Mouse (Mus musculus) c-Kit-positive CD71-negative TER-119-negative erythroid progenitor cells, embryonic 14.5 days (primary cell): Measurements from ENCODE around the gene Fgd4.
"Not testable (repeated sequence)": the region's sequence is repeated elsewhere in the genome, so short reads cannot be mapped to it uniquely, and the experiment has no call there.

Experiments used
- DNase-seq: peaks from one replicate; pipeline ENCODE4 v3.0.0-alpha.2; 2013; ENCODE audit warnings: low read depth

The Fgd4 gene

GRCm38 (mm10) chr16:16542956-16543441 lies 57.4 kb downstream of the Fgd4 start:
- no peak for DNase-seq

- not testable (repeated sequence) for DNase-seq
Observed at GRCm38 (mm10) chr16:16539396-16539795, 61.0 kb downstream of the Fgd4 start.

DNA sequence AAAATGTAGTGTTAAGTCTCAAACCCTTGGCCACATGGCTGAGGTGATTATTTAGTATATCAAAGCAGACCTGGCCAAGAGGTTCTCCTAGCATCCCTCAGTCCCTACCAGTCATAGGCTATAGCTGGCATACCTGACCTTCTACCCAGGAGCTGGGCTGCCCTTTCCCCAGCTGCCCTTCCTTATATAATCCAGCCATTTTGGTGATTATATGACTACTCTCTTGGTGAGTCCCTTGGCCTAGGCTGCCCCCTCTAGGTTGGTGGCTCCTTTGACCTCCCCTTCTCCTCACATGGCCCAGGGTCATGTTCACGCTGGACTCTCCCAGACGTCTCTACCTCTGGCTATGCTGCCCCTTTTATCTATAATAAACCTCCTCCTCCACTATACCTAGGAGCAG lies 65.1 kb downstream of the Fgd4 start:
- no peak for DNase-seq

DNA sequence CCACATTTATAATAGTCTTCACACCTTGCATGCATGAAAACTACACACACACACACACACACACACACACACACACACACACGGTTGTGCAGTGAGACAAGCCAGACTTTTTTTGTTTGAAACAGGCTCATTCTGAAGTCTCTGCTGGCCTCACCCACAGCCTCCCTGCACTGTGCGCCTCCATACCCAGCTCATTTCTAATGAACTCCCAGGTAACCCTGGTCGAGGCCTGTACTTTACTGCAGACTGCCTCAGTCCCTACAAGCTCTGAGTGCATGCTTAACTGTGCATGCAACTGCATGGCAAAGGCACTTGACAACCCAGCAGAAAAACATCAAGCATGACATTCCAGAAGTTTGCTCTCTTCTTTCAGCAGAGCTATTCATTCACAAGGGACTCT lies 72.3 kb downstream of the Fgd4 start:
- no peak for DNase-seq

- DNase-seq = no peak
Observed at GRCm38 (mm10) chr16:16527267-16527666, 73.1 kb downstream of the Fgd4 start.

GRCm38 (mm10) chr16:16526741-16527105 lies 73.6 kb downstream of the Fgd4 start:
- peak; percentile 6 for DNase-seq

DNA sequence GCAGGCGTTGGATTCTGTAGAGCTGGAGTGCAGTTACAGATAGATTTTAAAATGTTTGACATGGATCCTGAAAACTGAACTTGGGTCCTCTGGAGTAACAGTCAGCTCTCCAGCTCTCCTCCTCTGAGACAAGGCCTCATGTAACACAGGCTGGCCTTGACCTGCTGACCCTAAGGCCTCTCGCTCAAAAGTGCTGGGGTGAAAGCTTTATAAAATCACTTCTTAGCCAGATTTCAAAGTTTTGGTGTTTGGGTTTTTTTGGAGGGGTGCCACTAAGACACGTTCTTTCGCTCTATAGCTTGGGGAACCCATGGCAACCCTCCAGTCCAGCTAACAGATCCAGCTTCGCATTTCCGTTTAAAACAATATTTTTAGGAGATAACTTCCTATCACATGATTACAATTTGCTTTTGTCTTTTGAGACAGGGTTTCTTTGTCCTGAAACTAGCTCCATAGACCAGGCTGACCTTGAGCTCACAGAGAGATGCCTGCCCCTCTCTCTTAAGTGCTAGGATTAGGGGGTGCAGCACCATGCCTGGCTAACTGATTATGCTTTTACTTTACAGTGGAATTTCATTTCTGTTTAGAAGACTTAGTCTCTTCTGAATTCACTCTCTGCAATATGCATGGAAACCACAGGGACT lies 74.1 kb downstream of the Fgd4 start:
- DNase-seq = no peak

DNA sequence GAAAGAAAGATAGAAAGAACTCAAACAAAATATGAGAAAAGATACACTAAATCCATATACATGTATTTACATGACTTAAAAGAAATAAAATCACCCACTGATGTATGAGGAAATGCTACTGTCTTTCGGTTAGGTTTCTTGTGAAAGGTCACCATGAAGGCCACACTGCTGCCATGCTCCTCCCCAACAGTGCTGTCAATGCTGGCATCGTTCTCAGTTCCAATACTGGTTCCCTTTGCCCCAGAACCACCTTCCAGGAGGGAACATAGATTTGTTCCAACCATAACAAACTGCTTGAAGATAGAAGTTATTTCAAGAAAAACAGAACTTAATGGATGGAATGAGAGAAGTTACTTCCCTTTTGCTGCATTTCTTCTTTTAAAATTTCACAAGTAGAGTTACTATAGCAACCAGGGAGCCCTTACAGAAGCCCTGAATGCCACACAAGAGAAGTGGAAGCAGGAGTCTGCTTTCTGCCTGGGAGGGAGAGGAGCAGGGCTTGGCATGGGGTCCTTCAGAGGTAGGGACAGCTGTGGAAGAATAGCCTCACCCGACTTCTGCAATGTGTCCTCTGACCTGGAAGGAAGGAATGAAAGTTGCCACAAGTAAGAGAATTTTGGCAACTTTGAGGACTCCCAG lies 75.0 kb downstream of the Fgd4 start:
- peak; percentile 22 for DNase-seq

DNA sequence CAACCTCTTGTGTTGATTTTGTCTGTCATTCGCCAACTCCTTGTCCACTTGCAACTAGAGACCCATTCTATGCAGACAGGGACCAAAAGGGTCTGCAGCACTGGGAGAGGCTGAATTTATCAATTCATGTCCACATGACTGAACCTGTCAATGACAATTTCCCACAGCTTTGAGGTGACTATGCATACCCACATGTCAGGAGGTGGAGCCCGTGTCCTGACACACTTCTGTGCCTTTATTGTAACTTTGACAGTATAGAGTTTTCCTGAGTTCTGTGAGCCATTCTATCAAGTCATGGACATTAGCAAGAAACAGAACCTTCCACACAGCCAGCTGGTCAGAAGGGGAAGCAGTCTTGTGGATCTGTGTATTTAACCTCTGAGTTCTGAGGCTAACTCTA lies 76.7 kb downstream of the Fgd4 start:
- DNase-seq = no peak

DNA sequence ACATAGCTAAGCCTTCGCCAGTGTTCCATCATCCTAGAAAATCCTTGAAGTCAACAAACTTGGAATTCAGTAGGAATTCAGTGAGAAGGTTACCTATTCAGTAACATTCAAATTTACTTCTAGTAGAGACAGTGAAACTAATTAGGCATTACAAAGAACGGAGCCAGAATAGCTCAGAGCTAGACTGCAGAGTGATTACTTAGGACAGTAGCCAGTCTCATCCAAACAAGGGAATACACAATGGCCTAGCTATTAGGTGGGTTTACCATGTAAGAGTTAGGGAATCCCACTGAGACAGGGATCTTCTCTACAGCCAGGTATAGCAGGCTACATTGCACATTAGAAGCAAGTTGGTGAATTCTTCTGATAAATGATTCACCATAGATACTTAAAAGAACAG lies 77.5 kb downstream of the Fgd4 start:
- not testable (repeated sequence) for DNase-seq

DNA sequence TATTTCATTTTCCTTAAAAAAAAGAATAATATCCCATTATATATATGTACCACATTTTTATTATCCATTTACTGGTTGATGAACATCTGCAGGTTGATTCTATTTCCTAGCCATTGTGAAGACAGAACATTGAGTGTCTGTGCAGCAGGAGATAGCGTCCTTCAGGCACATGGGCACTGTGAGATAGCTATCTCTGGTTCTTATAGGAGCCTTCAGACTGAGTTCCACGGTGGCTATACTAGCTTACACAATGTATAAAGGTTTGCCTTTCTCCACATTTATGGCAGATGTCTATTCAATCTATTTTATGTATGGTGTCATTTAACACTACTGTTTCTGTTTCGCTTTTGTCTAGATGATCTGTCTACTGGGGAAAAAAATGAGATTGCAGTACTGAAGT lies 98.9 kb downstream of the Fgd4 start:
- DNase-seq = no peak

DNA sequence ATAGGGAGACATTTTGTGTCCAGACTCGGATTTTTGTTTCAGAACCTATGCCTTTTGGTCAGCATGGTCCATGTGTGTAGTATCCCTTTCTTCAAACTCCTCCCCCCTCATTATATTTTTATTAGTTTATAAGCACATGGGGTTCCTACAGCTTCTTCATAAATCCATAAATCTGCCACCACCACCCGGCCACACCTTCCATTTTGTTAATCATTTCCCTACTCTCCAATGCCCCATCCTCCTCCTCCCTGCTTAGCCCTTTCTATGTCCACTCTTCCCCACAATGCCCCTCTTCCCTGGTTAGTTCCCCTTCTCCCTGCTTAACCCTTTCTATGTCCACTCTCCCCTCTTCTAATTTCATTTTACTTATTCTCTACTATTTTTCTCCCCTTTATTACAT lies 99.4 kb downstream of the Fgd4 start:
- no peak for DNase-seq

DNA sequence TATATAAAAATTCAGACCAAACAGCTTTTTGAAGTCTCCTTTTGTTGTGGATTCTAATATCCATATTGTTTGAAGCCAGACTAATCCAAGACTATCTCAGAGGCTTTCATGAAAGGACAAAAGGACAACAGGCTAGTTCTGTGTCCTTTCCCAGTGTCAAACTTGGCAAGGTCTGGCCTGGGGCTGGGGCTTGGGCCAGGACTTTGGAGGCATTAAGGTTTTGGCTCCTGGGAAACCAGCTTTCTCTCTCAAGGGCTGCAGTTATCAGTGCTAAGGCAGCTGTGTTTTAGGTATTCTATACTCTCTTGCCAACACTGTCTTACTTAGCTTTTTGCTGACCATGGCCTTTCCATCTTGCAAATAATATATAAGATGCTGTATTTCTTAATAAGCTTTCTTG lies 101.6 kb downstream of the Fgd4 start:
- DNase-seq = no peak

DNA sequence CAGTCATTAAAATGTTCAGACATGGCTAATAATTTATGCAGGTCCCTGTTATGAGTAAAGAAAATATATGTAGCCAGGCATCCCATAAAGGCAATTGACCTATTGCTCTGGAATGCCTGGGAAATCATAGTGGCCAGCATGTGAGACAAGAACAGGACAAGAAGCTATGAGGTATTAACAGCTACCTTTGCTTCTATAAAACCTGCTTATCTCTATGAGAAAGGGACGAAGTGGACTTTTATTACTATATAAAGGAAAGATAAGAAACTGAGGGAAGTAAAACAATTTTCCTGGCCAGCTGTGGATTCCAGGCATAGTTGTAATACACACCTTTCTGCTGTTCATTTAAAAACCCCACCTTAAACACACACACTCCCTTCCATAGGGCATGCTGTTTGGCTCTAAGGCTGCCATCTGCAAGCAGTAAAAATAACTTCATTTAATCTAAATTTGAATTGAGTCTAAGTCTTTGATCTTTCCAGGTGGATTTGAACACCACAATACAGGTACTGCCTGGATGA lies 114.8 kb downstream of the Fgd4 start:
- no peak for DNase-seq

GRCm38 (mm10) chr16:16484601-16485000 lies 115.7 kb downstream of the Fgd4 start:
- DNase-seq = no peak

- not testable (repeated sequence) for DNase-seq
Observed at GRCm38 (mm10) chr16:16473451-16473850, 126.9 kb downstream of the Fgd4 start.

DNA sequence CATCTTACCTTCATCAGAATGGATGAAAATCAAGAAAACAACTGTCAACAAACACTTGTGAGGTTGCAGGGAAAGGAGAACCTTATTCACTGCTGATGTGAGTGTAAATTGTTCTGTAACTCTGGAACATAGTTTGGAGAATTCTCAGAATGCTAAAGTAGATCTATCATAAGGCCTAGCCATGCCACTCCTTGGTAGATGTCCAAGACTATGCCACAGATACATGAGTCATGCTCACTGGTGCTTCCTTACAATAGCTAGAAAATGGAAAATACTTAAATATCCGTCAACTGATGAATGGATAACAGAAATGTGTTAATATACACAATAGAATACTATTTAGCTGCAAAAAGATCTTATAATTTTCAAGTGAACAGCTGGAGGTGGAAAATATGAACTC lies 150.3 kb downstream of the Fgd4 start:
- no peak for DNase-seq

DNA sequence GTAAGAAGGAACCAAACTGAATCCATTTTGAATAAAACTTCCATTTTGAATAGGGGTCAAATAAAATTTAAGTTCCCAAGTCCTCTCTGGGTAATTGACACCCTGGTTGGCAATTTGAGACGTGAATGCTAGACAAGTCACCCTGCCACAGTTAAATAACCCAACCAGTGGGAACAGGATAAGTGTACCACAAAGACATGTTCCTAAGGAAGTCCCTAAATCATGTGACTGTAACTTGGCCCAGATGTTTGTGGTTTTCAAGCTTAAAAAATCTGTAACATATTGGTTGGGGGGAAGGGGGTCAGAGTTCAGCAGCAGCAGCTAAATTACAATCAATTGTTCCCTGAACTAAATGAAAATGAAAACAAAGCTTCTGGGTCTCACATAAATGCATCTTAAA lies 161.9 kb downstream of the Fgd4 start:
- no peak for DNase-seq

GRCm38 (mm10) chr16:16422456-16422855 lies 177.9 kb downstream of the Fgd4 start:
- DNase-seq = no peak

DNA sequence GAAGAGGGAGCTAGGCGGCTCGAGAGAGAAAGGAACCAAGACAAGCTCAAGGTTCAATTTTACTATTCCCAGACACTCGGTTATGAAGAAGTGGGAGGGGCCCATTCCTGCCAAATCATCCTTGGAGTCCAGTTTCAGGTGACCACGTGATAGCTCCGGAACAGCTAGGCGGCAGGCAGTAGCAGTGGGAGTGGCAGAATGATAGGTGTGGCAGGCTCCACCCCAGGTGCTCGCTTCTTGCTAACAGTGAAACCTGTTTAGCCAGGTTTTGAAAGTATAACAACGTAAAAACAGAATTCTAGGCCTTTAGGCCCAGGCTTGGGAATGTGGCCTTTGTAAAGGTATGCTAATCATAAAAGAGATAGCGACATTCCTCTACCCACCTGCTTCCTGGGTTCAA lies 233.1 kb downstream of the Fgd4 start:
- DNase-seq = not testable (repeated sequence)
